Mouse (Mus musculus) lung, adult 2 months (tissue): ENCODE results near the gene Ppard. TPM values are rescaled to one million over a fixed set of nuclear protein-coding genes. Genes with fewer than 3 reads are reported as not detected.

Experiments
- DNase-seq: peaks from one replicate; pipeline ENCODE4 v3.0.0; 2022
- H3K4me1 ChIP-seq: fragments of 200-500 bp; 2 replicates; pipeline ENCODE4 v1.6.1; 2011; ENCODE audit warnings: low read length; ENCODE audit not compliant: control insufficient read depth, insufficient read depth
- H3K4me3 ChIP-seq: fragments of 200-500 bp; replicated peaks from 2 replicates; pipeline ENCODE3; 2011; ENCODE audit warnings: low read depth, mild to moderate bottlenecking, control low read depth, low read length; ENCODE audit errors: extremely low read depth
- CTCF ChIP-seq: fragments of 200-500 bp; IDR thresholded peaks from 2 replicates; pipeline ENCODE4 v1.5.1; 2011; ENCODE audit warnings: mild to moderate bottlenecking, low read length, control low read depth; ENCODE audit not compliant: insufficient read depth
- POLR2A ChIP-seq: fragments of 200-500 bp; IDR thresholded peaks from 2 replicates; pipeline ENCODE4 v1.6.1; 2011; ENCODE audit warnings: low read depth, mild to moderate bottlenecking, control low read depth, low read length, borderline replicate concordance; ENCODE audit errors: extremely low read depth
- WGBS: fragments of 180-500 bp; shearing (Covaris S2); methylation state at CpG from one replicate; pipeline ENCODE4 v1.1.7; 2018; 5-methylcytosine and 5-hydroxymethylcytosine counted together
- polyA plus RNA-seq: library from polyadenylated mRNA; depleted of rRNA; stranded (reverse); fragments of >200 nt; gene quantifications from 2 replicates; pipeline ENCODE4 v1.2.3, GENCODE M21; 2012

Gene Ppard
- polyA plus RNA-seq, 1 experiment, result 41.7 TPM

DNA sequence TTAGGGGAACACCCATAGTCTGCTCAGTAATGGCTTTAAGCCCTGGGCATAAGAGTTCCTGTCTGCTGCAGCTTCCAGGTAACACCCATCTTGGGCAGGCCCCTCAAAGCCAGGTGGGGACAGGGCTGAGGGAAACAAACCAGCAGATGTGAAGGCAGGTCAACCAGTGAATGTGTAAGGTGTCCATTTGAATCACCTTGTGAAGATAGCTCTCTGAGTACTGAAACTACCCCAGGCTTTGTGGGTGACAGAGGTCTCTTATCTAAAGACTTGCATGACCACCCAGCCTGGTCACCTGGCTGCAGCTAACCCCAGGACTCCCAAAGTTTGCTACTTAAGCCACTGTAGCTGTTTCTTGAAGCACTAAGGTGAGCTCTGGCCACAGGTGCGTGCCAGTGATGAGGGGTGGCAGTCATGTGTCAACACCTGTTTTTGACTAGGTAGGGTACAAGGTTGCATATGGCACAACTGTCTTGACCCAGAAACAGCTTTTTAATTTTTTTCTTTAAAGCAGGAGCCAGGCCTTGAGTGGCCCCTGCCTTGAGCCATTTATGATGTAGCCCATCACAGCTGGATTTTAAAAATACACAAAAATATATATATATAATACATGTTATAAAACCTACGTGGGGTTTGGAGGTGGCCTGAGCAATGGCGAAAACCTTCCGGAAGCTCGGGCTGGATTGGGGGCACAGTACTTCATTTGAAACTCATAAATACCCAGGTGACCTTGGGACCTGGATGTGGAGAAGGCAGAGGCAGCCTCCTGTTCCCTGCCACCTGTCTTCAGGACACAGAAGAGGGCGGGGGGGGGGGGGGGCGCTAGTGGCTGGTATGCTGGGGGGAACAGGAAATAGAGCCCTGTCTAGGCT lies 99.0 kb downstream of the Ppard start:
- H3K4me3 ChIP-seq, result no peak overlapping the region
- WGBS, result 54% methylated on average over 7 of the region's 7 CpGs
- peaks cover 7% of the 10 kb centered on the region for H3K4me1 ChIP-seq
- DNase-seq, result no peak
- TF ChIP-seq CTCF, result no peak
- TF ChIP-seq POLR2A, result no peak

DNA sequence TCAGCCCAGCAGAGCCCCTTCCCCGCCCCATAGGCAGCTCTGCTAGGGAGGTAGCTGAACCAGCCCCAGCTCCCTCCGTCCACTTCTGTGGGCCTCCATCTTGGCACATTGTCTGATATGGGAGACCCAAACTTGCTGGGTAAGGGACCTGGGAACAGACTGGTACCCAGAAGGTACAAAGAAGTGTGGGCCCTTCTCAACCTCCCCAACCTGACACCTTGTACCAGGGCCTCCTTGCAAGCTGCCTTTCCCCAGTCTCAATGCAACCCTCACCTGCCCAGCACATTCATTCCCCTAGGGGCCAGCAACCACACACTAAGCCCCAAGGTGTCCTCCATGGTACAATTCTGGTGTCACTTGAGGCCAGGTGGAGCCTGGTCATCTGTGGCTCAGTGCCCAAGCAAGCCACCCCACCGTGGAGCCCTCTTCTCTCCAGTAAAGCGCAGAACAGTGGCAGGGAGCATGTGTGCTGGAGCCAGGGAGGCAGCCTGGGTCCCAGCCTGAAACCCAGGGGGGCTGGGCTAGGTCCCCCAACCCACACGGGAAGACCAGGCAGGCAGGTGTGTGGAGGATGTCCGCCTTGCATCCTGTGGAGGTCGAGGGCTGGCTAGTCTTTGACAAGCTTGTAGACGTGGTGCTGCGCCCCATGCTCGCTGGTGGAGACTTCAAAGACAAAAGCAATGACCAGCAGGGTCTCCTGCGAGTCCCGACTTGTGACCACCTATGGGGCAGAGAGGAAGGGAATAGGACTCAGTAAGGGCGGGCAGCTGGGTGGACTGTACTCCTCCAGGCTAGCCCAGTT lies 99.8 kb downstream of the Ppard start:
- Histone ChIP-seq H3K4me3 (no peak overlapping the region), H3K4me1 (peaks cover 7% of the 10 kb centered on the region)
- DNase-seq, result no peak
- TF ChIP-seq POLR2A (no peak), CTCF (no peak)
- WGBS, result 55% methylated on average over 13 of the region's 13 CpGs

DNA sequence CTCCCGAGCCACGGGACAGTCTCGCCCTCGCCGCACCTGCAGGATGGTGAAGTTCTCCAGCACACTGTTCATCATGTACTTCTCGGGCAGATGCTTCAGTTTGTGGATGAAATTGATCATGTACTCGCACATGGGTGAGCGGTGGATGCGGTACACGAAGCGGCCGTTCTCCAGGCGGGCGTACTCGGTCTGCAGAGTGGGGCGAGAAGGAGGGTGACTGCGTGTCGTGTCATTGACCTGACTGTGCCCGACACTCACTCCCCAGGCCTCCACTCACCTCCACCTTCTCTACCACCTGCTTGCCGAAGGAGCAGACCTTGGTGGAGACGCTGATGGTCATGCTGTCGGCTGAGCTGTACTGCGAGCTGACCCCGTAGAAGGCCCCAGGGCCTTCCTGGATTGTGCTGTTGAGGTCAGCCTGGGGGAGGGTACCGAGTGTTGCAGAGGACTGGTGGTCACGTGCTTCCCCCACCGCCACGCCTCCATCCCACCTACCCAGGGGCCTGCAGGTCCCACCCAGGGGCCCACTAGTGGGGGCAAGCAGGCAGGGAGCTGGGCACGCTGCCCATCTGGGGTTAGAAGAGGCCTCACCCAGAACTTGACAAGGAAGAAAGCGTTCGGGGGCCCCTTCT lies 100.5 kb downstream of the Ppard start:
- H3K4me3 ChIP-seq, result no peak overlapping the region
- DNase-seq, result no peak
- WGBS, result 54% methylated on average over 31 of the region's 31 CpGs
- H3K4me1 ChIP-seq, result peaks cover under 1% of the 10 kb centered on the region
- TF ChIP-seq CTCF, result no peak
- TF ChIP-seq POLR2A, result no peak

DNA sequence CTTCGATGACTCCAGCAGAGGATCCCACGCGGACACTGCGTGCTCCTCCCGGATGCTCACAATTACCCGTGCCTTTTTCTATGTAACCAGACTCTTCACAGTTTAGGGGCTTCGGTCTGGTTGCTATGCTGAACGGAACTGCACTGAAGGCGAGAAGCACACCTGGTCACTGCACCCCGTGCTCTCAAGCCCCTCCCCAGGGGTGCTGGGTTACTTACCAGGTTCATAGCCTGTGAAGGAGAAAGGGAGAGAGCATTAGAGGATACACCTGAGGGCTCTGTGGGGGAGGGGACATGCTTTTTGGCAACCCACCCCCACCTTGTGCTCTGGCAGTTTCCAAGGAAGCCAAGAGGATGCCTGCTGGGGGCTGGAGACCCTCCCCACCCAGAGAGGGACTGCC lies 102.8 kb downstream of the Ppard start:
- Histone ChIP-seq H3K4me3 (no peak overlapping the region), H3K4me1 (no peaks in the 10 kb centered on the region)
- no peak for TF ChIP-seq POLR2A
- no peak for TF ChIP-seq CTCF
- 74% methylated on average over 10 of the region's 10 CpGs for WGBS
- DNase-seq, result no peak

DNA sequence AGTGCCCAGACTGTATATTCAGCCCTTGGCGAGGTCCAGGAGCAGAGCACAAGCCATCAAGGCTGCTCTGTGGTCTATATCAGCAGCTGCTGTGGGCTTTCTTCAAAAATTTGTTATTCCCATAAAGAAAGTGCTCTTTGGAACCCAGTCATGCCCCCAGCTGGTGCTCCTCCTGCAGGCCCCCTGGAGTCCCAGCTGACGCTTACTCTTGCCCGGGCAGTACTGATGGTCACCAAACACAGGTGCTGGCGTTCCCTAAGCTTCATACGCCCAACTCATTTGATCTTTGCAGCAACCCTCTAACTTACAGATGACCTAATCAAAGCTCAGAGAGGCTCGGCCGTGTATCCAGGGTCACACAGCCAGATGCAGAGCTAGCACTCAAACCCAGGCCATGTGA lies 105.0 kb downstream of the Ppard start:
- H3K4me3 ChIP-seq, result no peak overlapping the region
- H3K4me1 ChIP-seq, result peaks cover 9% of the 10 kb centered on the region
- DNase-seq, result no peak
- 86% methylated on average over 7 of the region's 7 CpGs for WGBS
- TF ChIP-seq POLR2A (no peak), CTCF (no peak)

DNA sequence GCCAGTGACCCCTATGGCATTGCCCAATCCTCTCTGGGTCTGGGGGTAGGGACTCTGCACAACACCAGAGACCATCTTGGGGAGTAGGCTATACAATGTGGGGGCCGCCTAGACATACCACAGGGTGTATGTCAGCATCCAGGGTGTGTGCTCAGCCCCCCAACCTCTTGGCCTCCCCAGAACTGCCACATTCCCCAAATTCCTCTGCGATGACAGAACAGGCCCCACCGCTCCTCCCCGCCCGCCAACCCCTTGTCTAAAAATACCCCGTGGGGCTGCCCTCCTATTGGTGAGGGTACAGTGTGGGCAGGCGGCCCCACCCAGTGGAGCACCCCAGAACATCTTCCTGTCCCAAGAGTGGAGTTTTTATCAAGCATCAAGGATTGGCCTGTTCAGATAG lies 108.1 kb downstream of the Ppard start:
- TF ChIP-seq POLR2A (no peak), CTCF (no peak)
- no peak for DNase-seq
- peaks cover 13% of the 10 kb centered on the region for H3K4me1 ChIP-seq
- 44% methylated on average over 7 of the region's 7 CpGs for WGBS
- no peak overlapping the region for H3K4me3 ChIP-seq

DNA sequence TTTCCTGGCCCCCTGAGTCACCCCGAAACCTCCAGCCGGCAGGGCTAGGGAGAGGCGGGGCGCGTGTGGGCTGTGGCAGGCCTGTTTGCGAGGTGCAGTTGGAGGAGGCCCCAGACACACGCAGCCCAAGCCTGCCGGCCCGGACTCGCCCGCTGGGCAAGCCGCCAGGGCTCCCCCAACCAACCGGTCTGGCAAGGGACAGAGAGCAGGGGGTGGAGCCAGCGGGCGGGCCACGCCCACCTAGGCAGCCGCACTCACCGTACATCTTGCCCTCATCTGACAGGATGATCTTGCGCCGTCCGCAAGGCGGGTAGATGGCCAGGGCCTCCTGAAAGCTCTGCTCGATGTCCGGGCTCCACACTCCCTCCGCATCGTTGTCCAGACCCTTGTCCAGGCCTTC lies 108.6 kb downstream of the Ppard start:
- no peak for TF ChIP-seq CTCF
- TF ChIP-seq POLR2A, result peak; percentile 4; the same call in 1 of the 2 replicates
- peak; percentile 93 for DNase-seq
- Histone ChIP-seq H3K4me3 (no peak overlapping the region), H3K4me1 (peaks cover 15% of the 10 kb centered on the region)
- 6% methylated on average over 26 of the region's 26 CpGs for WGBS

DNA sequence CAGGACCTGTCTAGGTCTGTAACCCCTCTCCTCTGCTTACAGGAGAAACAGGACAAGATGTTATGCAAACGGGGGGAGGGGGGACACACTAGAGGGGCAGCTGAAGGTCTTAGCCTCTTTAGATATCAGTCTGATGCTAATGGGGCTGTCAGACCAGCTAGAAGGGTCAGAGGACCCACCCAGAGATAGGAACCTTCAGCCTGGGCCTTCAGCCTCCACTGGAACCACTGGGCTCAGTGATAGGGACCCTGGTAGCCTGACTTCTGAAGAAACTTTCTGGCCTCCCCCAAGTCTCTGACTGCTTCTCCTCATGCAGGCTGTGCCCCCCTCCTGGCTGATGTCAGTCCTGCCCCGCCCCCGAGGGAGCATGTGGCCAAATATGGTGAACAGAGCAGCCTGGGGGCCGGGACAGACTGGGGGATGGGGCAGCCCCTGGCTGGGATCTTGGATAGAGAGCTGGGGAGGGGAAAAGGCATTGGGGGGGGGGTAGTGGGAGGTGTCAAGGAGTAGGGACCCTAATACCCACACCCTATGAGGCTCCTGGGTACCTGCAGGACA lies 111.6 kb downstream of the Ppard start:
- Histone ChIP-seq H3K4me1 (peaks cover 22% of the 10 kb centered on the region), H3K4me3 (no peak overlapping the region)
- TF ChIP-seq CTCF, result no peak
- TF ChIP-seq POLR2A, result no peak
- no peak for DNase-seq
- 22% methylated on average over 4 of the region's 4 CpGs for WGBS

DNA sequence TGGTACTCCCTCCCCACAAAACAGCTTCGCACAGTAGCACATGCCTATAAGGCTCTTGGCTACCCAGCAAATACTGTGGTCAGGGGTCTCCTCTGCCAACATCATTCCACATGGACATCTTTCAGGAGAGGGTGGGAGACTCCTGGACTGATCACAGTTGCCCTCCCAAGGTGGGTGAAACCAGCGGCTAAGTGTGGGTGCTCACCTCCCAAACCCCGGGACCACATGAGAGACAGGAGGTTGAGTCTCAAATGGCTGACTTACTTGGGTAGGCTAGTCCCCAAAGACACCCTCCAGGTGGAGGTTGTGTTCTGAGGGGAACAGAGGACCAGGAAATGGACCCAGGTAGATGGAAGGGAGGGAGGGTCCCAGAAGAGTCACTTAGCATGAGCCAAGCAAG lies 112.2 kb downstream of the Ppard start:
- no peak for DNase-seq
- Histone ChIP-seq H3K4me3 (no peak overlapping the region), H3K4me1 (peaks cover 24% of the 10 kb centered on the region)
- TF ChIP-seq POLR2A (no peak), CTCF (no peak)
- 61% methylated on average over 3 of the region's 3 CpGs for WGBS
